Mouse (Mus musculus) kidney, postnatal 36 days (tissue): ENCODE data around the gene Runx1.

ENCODE experiments used
- DNase-seq, 2 experiments: peaks; one replicate each; pipeline ENCODE4 v3.0.0; 2021 to 2022; ENCODE audit warnings: mixed read lengths in 2 of 2

The Runx1 gene

GRCm38 (mm10) chr16:92606491-92606965, 219.4 kb downstream of the Runx1 start:
- no peak for DNase-seq

GRCm38 (mm10) chr16:92605606-92606490, 220.1 kb downstream of the Runx1 start:
- DNase-seq, result peak in 1 of 2 experiments; percentile 11

- no peak for DNase-seq
These were observed 223.4 kb downstream of the Runx1 start for GRCm38 (mm10) chr16:92602504-92602903.

GRCm38 (mm10) chr16:92601270-92601826, 224.6 kb downstream of the Runx1 start:
- DNase-seq, result no peak

- no peak for DNase-seq
These were observed 226.5 kb downstream of the Runx1 start for GRCm38 (mm10) chr16:92599451-92599850.

- no peak for DNase-seq
These were observed 228.3 kb downstream of the Runx1 start for GRCm38 (mm10) chr16:92597655-92598054.

- DNase-seq, result no peak
These were observed 233.7 kb downstream of the Runx1 start for GRCm38 (mm10) chr16:92592207-92592606.

GRCm38 (mm10) chr16:92591783-92592182, 234.2 kb downstream of the Runx1 start:
- DNase-seq, result no peak

- DNase-seq, result no peak
These were observed 238.1 kb downstream of the Runx1 start for GRCm38 (mm10) chr16:92587836-92588235.

GRCm38 (mm10) chr16:92581767-92582166, 244.2 kb downstream of the Runx1 start:
- DNase-seq, result no peak

GRCm38 (mm10) chr16:92580981-92581380, 245.0 kb downstream of the Runx1 start:
- DNase-seq, result no peak

GRCm38 (mm10) chr16:92578915-92579653, 246.9 kb downstream of the Runx1 start:
- no peak for DNase-seq

- no peak for DNase-seq
These were observed 248.6 kb downstream of the Runx1 start for GRCm38 (mm10) chr16:92577381-92577780.

GRCm38 (mm10) chr16:92575792-92576191, 250.2 kb downstream of the Runx1 start:
- DNase-seq, result no peak

- DNase-seq, result no peak
These were observed 252.8 kb downstream of the Runx1 start for GRCm38 (mm10) chr16:92573193-92573592.

GRCm38 (mm10) chr16:92571246-92571645, 254.7 kb downstream of the Runx1 start:
- no peak for DNase-seq

GRCm38 (mm10) chr16:92566146-92566545, 259.8 kb downstream of the Runx1 start:
- DNase-seq, result no peak

- peak; percentile 80 to 92 for DNase-seq
These were observed 260.2 kb downstream of the Runx1 start for GRCm38 (mm10) chr16:92565708-92566107.

- no peak for DNase-seq
These were observed 260.7 kb downstream of the Runx1 start for GRCm38 (mm10) chr16:92565291-92565690.

- DNase-seq, result no peak
These were observed 270.9 kb downstream of the Runx1 start for GRCm38 (mm10) chr16:92555051-92555450.

- DNase-seq, result no peak
These were observed 273.1 kb downstream of the Runx1 start for GRCm38 (mm10) chr16:92552858-92553257.

GRCm38 (mm10) chr16:92552106-92552382, 273.9 kb downstream of the Runx1 start:
- peak in 1 of 2 experiments; percentile 11 for DNase-seq
